Mouse (Mus musculus) left cerebral cortex, postnatal 36 days (tissue): Measurements from ENCODE around the gene Gm42906. TPM values are rescaled to one million over a fixed set of nuclear protein-coding genes. Genes with fewer than 3 reads are reported as not detected.

Experiments
- DNase-seq, 2 experiments: peaks; one replicate each; pipeline ENCODE4 v3.0.0; 2021 to 2022; ENCODE audit warnings: low spot score in 2 of 2, mixed read lengths in 1 of 2
- intact Hi-C: fragments of 180-260 bp; cut with DNase I; formaldehyde crosslinking; loops from one replicate; pipeline ENCODE4 v1.15.1; 2025
- total RNA-seq, 2 experiments: library from RNA; stranded (reverse); gene quantifications; 2 replicates each; pipeline ENCODE4 v1.2.3; 2021

Gm42906 gene
- total RNA-seq, 2 experiments from 2014 or later = not detected

DNA sequence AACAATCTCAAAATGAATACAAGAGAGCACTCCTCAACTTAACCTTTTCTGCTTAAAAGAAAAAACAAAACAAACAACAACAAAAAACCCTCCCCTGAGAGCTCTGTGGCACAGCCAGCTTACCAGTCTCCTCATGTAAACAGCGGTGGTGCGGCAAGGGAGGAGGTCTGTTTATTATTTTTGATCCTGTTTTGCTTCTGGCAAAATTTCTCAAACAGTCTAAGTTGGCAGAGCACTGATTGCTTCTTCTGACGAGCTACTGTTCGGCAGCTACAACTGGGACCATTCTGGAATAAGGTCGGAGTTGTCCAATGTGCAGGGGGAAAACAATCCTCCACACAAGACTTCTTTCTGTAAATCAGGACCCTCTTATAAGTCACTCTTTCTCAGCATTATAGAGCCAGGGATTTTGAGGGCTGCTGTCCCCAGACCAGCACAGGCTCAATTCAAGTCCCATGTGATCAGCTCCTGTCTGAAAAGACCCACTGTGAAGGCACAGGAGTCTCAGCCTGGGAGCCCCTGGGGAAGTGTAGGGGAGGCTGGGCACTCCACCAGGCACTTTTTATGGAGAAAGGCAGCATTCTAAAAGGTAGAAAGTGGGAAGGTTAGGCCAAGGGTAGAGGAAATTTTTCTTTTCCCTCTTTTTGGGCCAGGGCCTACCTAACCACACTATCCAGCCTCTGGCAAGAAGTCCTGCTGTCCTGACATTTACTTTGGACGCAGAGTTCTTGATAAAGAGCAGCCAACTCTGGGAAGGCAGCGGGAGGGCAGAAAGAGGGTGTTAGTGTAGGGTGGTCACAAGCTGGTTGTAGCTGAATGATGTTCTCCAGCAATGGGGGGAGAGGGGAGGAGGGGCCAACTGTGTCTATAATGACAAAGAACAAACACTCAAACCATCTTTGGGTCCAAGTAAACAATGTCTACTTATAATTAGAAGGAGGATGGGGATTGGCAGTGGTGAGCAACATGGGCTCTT lies 253.2 kb downstream of the Gm42906 start:
- intact Hi-C loops = no loop called here
- DNase-seq = no peak

DNA sequence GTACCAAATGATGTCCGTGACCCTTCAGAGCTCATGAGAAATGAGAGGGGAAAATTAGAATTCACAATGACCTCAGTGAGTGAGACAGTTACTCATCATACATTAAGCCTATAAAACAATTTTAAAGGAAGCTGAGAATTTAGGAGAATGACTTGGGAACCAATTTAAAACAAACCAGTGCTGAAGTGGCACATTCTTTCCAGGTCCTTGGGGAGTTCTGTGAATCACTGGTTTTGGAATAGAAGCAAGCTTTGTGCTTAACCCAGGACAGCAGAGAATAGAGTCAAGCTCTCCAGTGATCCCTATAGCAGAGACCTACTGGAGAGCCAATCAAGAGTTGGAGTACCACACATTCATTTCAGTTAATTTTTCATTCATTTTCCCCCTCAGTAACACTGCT lies 254.2 kb downstream of the Gm42906 start:
- no peak for DNase-seq
- intact Hi-C loops = no loop called here

DNA sequence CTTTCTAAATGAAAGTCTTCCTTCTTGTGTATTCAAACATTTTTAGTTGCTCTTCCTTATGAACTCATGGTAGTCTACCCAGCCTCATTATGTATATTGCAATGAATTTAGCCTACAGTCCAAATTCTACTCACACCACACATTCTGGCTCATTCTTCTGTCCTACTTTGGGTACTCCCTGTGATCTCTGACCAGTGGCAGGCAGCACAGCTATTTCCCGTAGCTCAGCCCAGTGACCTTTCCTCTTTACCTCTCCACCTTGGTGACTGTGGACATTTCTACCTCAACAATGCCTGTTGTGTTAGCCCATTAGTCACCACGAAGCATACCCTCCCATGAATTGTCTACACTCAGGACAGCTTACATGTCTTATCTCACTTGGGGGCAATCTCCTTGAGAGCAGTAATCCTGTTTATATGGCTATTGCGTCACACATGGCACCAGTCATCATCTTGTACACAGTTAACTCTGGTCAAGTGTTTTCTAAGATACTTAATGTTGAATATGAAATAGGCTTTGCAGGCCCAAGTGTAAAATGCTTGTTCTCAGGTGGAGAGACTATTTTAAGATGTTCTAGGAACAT lies 257.7 kb downstream of the Gm42906 start:
- DNase-seq = no peak
- intact Hi-C loops = no loop called here

DNA sequence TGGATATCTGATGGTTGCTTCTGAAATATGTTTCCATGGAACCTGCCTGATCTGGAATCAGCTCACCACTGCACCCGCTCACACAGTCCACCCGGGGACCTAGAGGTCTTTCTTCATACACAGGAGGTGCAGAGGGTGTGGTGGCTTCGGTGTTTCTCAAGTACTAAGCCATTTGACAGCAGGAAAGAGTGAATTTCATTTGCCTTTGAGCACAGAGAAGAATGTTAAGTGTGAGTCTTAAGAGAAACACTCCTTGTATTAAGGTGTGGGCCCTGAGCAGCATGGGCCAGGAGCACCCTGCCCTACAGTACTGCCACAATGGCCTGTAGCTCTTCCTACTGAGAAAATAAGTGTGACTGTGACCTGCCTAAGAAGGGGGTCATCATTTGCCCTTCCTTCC lies 259.8 kb downstream of the Gm42906 start:
- DNase-seq = no peak
- intact Hi-C loops = no loop called here

DNA sequence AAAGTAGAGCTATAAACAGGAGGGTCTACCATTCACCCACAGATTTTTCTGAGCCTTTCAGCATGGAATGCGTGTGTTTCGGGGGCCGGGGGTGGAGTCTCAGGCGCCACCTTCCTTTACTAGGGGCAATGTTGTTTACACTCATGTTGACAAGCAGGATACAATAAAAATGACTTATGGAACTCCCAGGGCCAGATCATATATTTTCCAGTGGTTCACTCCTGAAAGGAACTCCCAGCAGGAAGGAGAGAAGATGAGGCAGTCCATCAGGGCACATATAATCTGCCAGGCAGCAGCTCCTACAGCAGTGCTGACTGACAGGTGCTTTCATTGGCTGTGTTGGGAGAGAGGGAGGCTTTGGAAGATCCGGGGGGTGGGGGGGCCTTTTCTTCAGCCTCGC lies 260.3 kb downstream of the Gm42906 start:
- intact Hi-C loops = no loop called here
- DNase-seq = no peak

DNA sequence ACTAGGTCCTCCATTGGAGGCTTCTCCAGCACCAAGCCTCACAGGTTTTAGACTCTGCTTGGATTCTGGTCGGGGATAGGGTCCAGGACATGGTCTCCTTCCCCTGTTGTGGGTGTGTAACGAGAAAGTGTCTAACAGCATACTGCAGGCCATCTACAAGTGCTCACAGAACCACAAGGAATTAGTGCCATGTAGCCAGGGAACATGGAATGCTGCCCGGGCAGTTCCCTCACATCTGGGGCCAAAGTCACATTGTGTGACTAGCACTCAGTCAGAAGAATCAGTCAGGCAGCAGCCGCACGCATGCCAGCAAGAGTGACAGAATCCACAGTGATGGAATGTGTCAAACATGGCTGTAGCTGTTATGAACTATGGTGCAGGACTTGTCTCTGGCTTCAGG lies 261.7 kb downstream of the Gm42906 start:
- intact Hi-C loops = no loop called here
- DNase-seq = no peak

DNA sequence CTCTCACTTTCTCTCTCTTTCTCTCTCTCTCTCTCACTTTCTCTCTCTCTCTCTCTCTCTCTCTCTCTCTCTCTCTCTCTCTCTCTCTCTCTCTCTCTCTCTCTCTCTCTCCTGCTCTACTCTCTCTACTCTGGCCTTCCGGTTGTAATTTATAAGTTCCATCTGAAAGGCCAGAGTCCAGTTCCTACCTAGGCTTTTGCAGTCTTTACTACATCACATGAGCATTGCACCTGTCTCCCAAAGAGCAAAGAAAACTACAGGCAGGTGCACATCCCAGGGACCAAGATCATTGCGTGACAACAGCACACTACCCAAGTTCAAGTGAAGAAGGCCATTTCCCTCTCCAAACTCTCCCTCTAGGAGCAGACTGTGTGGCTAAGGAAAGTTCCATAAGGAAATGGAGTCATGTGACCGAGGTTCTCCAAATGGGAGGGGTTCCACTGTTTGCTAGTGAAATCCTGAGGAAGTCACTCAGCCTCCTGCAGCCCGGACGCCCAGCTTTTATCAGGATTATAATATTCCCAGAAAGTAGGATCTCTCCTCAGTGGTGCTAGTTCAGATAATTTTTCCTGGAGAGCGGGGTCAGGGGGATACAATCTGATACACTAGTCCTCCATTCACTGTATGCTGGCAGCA lies 262.5 kb downstream of the Gm42906 start:
- no peak for DNase-seq
- intact Hi-C loops = no loop called here

DNA sequence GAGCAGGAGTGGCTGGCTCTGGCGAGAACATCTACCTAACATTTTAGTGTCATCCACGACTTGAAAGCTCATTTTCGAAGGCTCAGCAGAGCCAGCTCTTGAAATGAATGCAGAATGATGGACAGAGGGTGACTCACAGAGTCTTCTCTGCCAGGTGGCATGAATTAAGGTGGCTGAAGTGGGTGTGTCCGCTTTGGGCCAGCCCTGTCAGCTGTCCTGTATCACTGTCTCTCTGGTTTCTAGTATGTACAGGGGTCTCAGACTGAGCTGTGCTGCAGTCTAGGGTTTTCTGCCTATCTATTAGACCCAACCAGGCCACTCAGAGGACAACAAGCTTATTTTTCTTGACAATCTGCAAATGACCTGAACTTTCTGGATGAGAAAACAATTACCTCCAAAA lies 263.1 kb downstream of the Gm42906 start:
- DNase-seq = no peak
- intact Hi-C loops = no loop called here

DNA sequence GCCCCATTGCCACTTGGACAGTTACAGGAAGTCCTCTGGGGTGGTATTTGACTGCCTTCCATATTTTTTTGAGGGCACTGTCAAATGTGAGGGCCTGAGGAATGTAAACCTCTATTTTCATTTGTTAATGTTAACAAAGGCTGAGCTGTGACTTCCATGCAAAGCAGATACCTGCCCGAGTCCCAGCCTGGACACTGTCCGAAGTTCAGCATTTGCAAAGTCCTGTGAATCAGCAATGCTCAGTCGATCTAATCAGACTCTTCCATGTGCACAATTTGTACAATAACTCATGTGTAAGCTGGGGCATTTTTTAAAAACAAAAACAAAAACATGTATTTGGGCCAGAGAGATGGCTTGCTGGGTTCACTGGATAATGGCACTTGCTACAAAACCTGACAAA lies 265.3 kb downstream of the Gm42906 start:
- no peak for DNase-seq
- intact Hi-C loops = no loop called here

DNA sequence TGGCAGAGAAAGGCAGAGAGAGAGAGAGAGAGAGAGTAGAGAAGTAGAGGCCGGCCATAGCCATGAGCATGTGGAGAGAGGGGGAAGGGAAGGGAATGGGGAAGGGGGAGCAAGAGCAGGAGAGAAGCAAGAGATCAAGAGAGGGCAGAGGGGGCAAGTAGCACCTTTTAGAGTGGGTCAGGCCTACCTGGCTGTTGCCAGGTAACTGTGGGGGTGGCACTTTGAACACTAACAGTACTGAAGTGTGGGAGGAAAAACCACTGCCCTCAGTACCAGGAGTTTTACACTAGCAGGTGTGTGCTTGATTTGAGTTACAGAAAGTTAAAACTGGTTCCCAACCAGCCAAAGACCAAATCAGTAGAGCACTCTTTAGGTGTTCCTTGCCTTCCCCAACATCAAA lies 272.7 kb downstream of the Gm42906 start:
- DNase-seq = no peak
- intact Hi-C loops = no loop called here

DNA sequence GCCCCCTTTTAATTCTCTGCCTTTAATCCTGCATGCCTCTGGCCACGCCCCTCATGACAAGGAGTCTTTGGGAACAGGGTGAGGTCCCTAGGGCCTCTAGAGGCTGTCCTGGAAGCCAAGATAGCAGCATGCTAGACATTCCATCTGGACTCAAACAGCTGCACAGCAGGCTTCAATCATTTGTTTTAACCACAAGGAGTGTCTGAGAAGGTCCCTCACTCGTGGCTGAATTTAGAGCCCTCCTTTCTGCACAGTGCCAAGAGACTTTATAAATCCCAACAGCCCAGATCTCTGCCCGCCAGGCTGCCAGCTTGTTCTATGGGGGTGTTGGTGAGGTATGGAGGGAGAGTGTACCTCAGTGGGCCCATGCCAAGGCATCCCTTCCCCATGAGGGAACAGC lies 273.2 kb downstream of the Gm42906 start:
- DNase-seq = no peak

DNA sequence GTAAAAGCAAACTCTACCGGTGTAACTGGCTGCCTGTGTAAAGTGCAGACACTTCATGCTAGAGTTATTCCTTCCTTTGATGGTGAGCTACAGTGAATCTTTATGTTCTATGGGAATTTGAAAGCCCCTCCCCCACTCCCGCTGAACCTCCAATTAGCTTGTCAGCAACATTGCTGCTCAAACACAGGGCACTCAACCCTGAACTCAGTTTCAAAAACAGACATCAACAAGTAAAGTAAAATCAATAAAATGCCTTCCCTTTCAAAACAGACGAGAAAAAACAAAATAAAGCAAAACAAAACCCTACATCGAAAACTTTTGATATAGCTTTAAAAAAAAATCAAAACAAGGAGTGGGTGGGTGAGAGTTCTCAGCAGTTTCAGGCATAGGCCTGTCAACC lies 273.9 kb downstream of the Gm42906 start:
- DNase-seq = no peak
- intact Hi-C loops = no loop called here

More for the DNA sequence above, 273.2 kb downstream of the Gm42906 start:
- intact Hi-C loops = no loop called here

DNA sequence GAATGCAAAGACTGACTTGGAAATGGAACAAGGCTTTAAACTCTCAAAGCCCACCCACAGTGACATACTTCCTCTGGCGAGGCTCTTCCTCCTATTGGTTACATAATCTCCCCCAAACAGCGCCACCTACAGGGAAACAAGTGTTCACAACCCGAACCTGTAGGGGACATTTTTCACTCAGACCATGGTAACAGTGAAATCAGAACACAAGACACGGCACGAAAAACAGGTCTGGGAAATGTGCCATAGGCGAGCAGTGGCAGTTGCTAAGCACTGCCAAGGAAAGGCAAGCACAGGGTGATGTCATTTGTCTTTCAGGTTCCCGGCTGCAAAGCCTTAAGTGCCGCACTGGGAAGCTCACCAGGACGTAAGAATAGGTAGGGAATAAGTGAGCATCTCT lies 276.4 kb downstream of the Gm42906 start:
- peak in 1 of 2 experiments; percentile 23 for DNase-seq
- intact Hi-C loops = no loop called here

DNA sequence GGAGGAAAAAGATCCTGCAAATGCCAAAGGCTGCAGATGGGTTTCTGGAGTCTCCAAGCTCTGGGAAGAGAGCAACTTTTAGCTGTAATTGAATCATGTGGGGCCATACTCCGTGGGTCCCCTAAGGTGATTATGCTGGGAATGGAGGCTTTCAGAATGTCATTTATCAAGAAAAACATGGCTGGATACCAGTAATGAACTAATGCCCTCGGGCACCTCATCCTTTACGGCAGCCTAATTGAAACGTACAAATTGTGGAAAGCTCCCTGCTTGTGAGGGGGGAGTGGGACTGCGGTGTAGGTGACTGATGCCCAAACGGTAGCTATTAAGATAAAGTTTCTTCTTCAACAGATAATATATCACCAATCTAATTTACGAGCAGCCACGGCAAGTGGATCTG lies 278.5 kb downstream of the Gm42906 start:
- intact Hi-C loops = loop anchor here (10.0 kb wide), 1 partner anchor 85 kb away; the partner anchor contains the start of gene Stard13
- no peak for DNase-seq

DNA sequence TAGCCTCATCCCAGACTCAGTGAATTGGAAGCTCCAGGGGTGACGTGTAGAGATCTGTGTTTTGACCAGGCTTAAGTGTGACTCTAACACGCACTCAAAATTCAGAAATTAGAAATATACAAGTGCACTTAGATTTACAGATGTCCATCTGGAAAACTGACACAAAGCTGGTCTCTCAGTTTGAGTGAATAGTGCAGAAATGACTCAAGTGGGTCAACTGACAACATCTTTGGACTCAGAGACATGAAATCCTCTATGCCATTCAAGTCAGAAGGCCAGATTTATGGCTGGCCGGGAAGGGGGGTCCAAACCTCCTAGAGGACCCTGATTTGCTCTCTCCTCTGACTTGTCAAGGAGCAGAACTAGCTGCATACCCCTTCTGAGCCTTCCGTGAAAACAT lies 279.9 kb downstream of the Gm42906 start:
- no peak for DNase-seq
- intact Hi-C loops = loop anchor here (10.0 kb wide), 1 partner anchor 87 kb away; the partner anchor contains the start of gene Stard13

DNA sequence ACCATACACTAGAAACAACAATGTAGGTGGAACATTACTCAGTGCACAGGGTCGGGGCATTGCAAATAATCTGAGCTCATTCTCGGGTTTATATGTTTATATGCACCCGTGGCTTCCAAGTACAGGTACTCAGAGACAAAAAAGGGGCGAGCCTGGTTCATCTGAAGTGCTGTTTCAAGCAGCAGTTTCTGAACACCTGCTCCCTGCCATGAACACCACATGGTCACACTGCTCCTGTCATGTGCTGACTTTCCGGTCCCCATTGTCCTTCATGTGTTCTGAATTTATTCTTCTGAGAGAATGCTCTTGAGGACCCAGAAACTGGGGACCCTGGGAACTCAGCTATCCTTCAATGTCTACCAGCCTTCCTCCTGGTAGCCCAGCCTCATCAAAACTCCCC lies 282.2 kb downstream of the Gm42906 start:
- intact Hi-C loops = loop anchor here (10.0 kb wide), 1 partner anchor 89 kb away; the partner anchor contains the start of gene Stard13

DNA sequence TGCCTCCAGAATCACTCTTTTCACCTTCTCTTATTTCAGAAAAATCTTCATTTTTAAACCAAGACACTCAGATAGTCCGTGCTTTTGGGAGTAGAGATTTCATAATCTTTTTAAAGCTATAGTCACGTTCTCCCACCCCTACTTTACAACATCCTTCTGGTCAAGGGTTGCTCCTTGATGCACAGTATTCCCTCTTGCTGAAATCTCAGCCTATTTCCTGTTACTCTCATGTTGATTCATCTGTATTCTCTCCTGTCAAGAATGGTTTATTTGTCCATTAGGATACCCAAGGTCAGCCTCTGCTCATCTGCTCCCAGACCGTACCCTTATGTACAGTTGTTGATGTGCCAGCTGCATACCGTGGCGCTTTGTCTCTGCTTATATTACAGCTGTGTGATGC lies 284.0 kb downstream of the Gm42906 start:
- no peak for DNase-seq
- intact Hi-C loops = loop anchor here (5.0 to 10.0 kb wide), 2 partner anchors 91 to 223 kb away; partner anchors contain the start of gene Stard13

More for the DNA sequence above, 282.2 kb downstream of the Gm42906 start:
- no peak for DNase-seq

DNA sequence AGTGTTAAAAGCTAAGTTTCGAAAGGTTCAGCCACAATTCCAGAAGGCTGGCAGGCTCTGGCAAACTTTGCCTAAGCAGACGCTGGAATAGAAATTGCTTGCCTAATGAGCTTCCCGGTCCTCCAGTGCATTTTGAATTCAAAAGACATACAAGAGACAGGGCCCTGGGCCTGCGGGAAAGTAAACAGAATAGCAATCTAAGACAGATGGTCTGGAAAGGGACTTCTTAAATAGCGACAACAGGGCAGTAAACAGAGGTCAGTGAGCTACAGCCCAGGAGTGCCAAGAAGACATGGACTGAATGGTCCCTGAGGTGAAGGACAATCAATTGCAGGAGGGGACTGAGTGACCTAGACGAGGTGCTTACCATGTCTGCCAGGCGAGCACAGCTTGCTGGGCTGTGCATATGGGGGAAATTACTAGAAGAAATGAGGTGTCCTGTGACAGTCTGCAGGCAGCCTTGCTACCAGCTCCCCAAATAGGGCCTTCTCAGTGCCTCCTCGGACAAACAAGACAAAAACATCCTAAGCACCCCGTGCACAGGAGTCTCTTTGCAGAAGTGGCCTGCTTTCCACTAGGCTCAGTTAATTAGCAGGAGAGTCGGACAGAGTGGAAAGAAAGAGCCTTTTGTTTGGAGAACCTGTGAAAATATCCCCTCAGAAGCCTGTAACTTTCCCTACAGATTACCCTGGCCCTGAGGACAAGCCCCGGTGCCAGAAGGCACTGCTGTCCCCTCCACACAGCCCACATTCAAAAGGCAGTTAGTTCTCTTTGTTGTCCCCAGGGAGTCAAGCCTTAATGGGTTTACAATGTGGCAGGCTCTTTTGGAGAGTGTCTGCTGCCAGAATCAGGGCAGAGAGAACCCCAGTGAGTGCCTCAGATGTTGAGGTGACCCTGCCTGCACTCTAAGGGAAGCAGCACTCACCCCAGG lies 285.0 kb downstream of the Gm42906 start:
- DNase-seq = peak in 1 of 2 experiments; percentile 13
- intact Hi-C loops = loop anchor here (5.0 to 10.0 kb wide), 2 partner anchors 92 to 224 kb away; partner anchors contain the start of gene Stard13

DNA sequence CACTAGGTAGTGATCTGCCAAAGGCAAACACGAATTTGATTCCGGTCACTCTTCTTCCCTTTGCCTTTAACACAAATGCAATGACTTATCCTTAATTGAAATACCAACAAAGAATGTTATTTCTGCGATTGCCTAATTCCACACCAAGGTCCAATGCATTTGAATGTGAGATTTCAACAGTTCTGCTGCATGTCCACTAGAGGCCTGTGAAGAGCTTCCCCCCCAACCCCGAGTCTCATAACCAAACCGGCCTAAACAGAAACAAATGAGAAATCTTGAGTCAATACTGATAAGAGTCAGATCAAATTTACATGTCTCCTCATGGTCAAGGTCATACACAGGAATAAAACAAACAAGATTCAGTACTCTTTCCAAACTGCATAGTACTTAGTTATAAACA lies 285.7 kb downstream of the Gm42906 start:
- intact Hi-C loops = loop anchor here (5.0 to 10.0 kb wide), 2 partner anchors 93 to 225 kb away; partner anchors contain the start of gene Stard13
- no peak for DNase-seq
